Mouse (Mus musculus) kidney, adult 2 months (tissue): ENCODE data around the gene Rybp.

Experiments
- CTCF ChIP-seq: fragments of 200-500 bp; conservative IDR thresholded peaks from 2 replicates; pipeline ENCODE4 v1.5.1; 2011; ENCODE audit warnings: low read depth, mild to moderate bottlenecking, control low read depth, low read length, moderate library complexity, mixed read lengths; ENCODE audit not compliant: insufficient read depth, insufficient read length
- POLR2A ChIP-seq: fragments of 200-500 bp; IDR thresholded peaks from one replicate; pipeline ENCODE4 v1.6.1; 2011; ENCODE audit warnings: low read depth, low read length, control low read depth

DNA sequence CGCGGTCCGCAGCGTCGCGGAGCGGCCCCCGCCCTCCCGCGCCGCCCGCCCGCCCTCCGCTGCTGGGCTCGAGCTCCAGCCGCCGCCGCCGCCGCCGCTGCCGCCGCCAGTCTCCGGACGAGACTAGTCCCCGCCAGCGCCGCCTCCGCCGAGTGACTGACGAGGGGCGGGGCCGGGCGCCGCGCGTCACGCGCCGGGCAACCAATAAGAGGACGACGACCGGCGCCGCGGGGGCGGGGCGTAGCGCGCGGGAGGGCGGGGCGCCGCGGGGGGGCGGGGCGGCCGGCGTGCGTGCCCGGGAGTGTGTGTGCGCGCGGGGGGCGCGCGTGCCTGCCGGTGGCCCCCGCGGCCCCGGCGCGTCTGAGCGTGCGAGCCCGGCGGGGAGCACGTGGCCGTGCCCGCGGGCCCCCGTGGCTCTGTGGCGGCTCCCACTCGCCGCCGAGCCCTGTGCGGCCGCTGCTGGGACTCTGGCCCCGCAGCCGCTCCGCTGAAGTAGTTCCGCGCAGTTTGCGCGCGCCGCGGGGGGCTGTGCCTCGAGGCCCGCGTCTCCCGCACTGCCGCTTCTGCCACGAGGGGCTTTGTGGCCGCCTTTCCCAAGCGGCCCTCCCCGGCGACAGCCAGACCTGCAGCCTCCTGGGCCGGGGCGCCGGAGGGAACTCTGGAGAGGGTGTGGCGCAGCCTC, at the start of gene Rybp:
- TF ChIP-seq CTCF (no peak), POLR2A (no peak)
